Mouse (Mus musculus) adrenal gland, adult (tissue): ENCODE measurements around the gene Spata3.

ENCODE experiments used
- DNase-seq, 2 experiments: peaks; one replicate each; pipeline ENCODE4 v3.0.0; 2022 to 2023; ENCODE audit warnings: low spot score in 1 of 2; ENCODE audit not compliant: inconsistent age in 2 of 2

Gene Spata3

DNA sequence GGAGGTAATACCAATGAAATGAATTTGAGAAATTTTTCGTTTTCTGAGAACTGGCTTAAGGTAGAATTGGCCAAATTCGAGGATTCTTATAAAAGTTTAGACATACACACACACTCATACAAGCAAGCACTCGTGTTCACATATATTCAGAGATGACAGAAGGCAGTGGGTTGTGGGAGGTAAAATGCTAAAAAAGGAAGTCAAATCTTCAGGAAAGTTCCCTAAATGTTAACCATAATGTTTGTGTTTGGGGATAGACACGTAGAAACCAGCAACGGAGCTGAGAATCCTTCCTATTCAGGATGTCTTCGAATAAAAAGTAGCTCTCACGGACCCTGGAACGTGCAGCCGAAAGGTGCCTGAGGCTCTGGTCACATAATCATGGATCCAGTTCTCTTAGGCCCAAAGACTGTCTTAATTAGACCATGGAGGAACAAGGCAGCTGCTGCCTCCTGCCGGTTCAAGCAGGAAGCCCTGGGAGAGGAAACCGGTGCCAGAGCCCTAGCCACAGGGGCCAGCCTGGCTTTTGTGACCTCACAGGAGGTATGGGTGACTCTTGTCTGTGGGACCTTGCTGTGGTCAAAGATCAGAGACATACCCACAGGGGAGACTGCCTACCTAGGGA lies 4.9 kb downstream of the Spata3 start:
- no peak for DNase-seq

GRCm38 (mm10) chr1:86032273-86032987 lies 15.8 kb downstream of the Spata3 start:
- peak in 1 of 2 experiments; percentile 49 for DNase-seq

DNA sequence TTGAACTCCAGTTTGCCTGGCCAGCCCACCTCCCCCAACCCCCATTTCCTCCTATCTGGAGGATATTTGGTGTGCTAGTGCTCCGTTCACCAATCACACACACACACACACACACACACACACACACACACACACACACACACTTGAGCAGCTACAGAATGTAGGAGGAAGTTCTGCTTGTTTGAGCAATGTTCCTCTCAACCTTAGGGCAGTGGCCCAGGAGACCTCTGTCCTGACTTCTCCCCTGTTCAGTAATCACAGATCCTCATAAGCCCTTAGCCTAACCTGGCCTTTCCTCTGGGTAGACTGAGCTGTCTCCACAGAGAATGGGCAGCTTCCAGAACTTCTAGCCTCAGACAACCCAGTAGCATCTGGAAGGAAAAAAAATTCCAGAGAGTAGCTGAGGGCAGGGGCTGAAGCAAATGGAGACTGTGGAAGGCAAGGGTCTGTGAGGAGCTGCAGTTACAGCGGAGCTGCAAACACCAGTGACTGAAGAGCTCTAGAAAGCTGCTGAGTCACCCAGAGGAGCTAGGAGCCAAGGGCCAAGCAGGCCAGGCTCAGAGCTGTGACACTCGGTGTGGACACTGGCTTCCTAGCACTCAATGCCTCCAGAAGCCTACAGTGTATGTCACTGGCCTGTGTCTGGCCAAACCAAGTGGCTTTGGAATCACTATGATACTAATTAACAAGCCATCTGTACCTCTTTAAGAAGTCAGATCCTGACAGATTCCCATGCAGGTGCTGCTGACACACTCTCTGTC lies 21.8 kb downstream of the Spata3 start:
- DNase-seq: peak; percentile 67 to 87

GRCm38 (mm10) chr1:86040131-86040530 lies 23.5 kb downstream of the Spata3 start:
- DNase-seq: no peak

DNA sequence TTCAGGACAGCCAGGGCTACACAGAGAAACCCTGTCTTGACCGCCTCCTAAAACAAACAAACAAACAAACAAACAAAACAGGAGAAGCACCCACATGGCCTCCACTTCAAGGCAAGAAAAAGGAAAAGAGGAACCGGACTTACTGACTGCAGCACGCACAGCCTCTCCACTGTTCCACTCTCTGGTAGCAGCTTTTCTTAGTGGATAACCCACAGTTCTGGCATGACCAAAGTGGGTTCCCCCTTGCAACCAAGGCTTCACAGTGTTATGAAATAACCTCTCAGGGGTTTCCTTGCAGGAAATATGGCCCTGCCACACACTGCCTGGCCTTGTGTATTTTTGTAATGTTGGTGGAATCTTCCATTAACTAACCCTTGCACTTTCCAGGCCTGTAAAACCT lies 24.2 kb downstream of the Spata3 start:
- DNase-seq: no peak

- DNase-seq: no peak
Observed at GRCm38 (mm10) chr1:86045056-86045455, 28.4 kb downstream of the Spata3 start.

GRCm38 (mm10) chr1:86045848-86046805 lies 29.5 kb downstream of the Spata3 start, which contains the start of gene 2810459M11Rik:
Gene 2810459M11Rik (plus strand): TSS chr1:86045863.
- DNase-seq: peak in 1 of 2 experiments; percentile 77

DNA sequence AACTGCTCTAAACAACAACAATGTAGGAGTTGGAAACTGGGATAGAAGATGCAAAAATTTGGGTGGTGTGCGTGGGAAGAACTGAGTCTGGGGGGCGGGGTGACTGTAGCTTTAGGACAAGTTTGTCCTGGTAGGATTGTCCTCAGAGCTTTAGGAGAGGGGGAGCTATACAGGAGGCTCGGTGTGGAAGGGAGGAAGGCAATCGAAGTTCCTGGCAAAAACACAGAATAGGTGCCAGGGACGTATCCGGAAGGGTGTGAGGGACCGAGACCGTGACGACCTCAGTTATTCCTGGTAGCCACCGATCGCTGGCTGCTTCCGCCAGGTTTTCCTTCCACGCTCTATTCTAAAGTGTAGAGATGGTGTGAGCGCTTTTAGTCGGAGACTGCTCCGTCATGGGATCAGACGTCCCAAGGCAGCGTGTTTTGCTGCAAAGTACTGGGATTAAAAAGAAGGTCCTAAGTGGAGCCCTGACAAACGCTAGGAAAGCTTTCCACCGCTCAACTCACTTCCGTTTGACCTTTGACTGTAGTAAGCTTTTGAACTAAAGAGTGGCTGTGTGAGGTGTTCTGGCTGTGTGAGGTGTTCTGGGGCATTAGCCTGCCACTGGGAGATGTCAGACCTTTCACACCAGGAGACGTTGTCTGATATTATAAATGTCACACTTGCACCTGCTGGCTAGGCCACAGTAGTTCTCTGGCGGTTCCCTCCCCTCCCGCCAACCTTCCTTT lies 30.4 kb downstream of the Spata3 start:
- no peak for DNase-seq

DNA sequence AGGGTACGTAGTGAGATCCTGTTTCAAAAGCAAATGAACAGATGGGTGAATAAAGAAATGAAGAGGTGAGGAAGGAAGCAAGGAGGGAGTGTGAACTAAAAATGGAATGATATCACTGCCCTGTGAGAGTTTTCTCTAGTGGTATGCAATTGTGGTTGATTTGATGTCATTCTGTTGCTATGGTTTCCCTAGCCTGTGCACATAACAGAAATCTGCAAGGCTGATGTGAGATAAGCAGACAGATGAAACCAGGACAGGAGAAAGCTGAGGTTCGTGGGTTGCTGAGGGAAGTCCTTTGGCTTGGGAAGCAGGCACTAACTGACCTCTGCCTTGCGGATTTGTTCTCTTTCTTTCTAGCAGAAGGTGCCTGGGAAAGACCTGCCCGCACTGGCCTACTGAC lies 31.6 kb downstream of the Spata3 start:
- peak in 1 of 2 experiments; percentile 56 for DNase-seq

DNA sequence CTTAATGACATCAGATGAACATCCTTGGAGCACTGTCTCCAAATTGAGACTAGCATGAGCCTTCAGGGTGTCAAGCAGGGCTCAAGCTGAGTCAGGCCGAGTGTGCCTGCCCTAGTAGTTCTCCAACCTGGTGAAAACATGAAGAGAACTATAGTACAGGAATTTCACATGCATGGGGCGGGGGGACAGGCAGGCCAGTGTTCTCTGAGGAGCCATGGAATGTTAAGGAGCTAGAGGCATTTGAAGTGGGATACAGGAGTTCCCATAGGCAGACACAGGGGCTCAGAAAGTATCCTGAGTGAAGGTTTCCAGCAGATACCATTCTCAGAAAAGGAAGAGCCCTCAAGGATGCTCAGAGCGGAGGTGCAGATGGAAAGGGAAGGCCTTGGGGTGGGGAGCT lies 32.1 kb downstream of the Spata3 start:
- no peak for DNase-seq

GRCm38 (mm10) chr1:86053198-86053921 lies 36.7 kb downstream of the Spata3 start:
- peak; percentile 35 to 80 for DNase-seq

DNA sequence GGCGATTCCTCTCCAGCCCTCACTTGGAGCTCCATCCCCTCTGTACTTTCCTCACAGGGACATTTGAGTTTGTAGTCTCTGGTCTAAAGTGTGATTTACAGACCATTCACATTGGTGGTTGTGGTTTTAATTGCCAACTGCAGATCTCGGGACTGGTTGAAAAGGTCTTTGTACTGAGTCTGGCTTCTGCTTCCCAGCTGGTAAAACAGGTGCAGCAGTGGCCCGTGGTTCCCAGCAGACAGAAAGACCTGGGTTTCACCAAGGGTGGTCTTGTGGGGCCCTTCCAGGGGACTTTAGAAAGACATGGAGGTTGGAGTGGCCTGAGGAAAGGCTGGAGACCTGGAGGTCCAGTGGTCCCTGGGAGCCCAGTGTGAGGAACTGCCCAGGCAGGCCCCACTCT lies 38.3 kb downstream of the Spata3 start:
- no peak for DNase-seq

DNA sequence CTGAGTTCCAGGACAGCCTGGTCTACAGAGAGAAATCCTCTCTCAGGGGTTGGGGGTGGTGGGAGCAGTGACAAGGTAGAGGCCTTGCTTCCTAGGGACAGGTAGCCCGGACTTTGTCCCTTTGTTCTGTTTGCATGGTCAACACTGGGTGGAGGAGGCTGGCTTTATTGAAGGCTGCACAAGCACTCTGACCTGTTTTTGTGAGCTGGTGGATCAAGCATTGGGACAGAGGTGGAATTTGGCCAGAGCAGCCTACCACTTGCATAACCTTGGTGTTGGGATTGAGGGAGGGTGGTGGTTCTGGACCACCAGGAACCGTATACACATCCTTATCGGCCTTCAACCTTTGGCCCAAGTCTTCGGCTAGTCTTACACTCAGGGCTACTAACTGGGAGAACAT lies 39.7 kb downstream of the Spata3 start:
- peak in 1 of 2 experiments; percentile 19 for DNase-seq

- DNase-seq: peak; percentile 89 to 98
Observed at GRCm38 (mm10) chr1:86058856-86059769, 42.5 kb downstream of the Spata3 start.

DNA sequence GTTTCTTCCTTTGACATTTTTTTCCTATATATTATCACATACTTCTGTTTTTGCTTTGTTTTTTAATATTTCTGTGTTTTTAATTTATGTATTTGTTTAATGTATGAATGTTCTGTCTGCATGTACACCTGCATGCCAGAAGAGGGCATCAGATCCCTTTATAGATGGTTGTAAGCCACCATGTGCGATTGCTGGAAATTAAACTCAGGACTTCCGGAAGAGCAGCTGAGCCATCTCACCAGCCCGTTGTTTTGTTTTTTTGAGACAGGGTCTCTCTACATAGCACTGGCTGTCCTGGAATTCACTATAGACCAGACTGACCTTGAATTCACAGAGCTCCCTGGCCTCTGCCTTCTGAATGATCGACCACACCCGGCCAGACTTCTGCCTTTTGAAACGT lies 45.9 kb downstream of the Spata3 start:
- DNase-seq: peak in 1 of 2 experiments; percentile 34

- peak; percentile 88 to 97 for DNase-seq
Observed at GRCm38 (mm10) chr1:86064271-86064991, 47.8 kb downstream of the Spata3 start, which contains the start of gene Psmd1. Gene Psmd1 (plus strand): TSS chr1:86064387.

DNA sequence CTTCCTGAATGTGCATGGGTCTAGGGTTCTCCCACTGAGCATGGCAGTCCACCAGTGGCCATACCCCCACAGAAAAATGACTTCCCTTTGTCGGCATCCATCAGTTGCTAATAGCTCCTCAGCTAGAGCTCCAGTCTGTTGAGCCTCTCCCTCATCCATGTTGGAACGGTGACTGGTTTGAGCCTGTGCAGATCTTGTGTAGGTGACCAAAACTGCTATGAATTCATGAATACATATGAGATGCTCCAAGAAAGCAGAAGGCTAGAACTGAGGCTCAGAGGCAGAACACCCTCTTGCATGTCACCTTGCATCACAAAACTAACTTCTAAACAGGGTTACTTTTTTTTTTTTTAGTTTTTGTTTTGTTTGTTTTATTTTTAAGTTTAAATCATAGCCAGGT lies 59.9 kb downstream of the Spata3 start:
- DNase-seq: no peak
